Mouse (Mus musculus) kidney, postnatal 0 days (tissue): ENCODE results near the gene March8. TPM values are rescaled to one million over a fixed set of nuclear protein-coding genes. Genes with fewer than 3 reads are reported as not detected.

Experiments used
- ATAC-seq: fragments of 200-750 bp; cut with Nextera tagmentation; replicated peaks from 2 replicates; pipeline ENCODE4 v1.8.0; 2017; ENCODE audit warnings: low read depth, moderate number of reproducible peaks, moderate TSS enrichment, moderate library complexity; ENCODE audit not compliant: low FRiP score
- DNase-seq: peaks from one replicate; pipeline ENCODE4 v3.0.0-alpha.2; 2016; ENCODE audit warnings: low spot score
- H3K27ac ChIP-seq: fragments of 300-500 bp; sonication (generic); 2 replicates; pipeline ENCODE4 v1.5.1; 2014; ENCODE audit warnings: mild to moderate bottlenecking
- H3K27me3 ChIP-seq: fragments of 300-500 bp; sonication (generic); 2 replicates; pipeline ENCODE4 v1.6.1; 2014; ENCODE audit warnings: low read length, mixed read lengths; ENCODE audit not compliant: insufficient read depth
- H3K36me3 ChIP-seq: fragments of 300-500 bp; sonication (generic); 2 replicates; pipeline ENCODE4 v1.6.1; 2014; ENCODE audit warnings: low read length, mixed read lengths; ENCODE audit not compliant: insufficient read depth
- H3K4me1 ChIP-seq: fragments of 300-500 bp; sonication (generic); replicated peaks from 2 replicates; pipeline ENCODE4 v1.6.1; 2014; ENCODE audit warnings: antibody characterized with exemption, low read length, mixed read lengths; ENCODE audit not compliant: insufficient read depth
- H3K4me2 ChIP-seq: fragments of 300-500 bp; sonication (generic); 2 replicates; pipeline ENCODE4 v1.6.1; 2014; ENCODE audit warnings: mild to moderate bottlenecking, low read length, moderate library complexity, mixed read lengths
- H3K4me3 ChIP-seq: fragments of 300-500 bp; sonication (generic); replicated peaks from 2 replicates; pipeline ENCODE4 v1.5.1; 2014; ENCODE audit warnings: low read depth, low read length
- H3K9ac ChIP-seq: fragments of 300-500 bp; sonication (generic); 2 replicates; pipeline ENCODE4 v1.6.1; 2014; ENCODE audit warnings: low read depth, low read length
- H3K9me3 ChIP-seq: fragments of 300-500 bp; sonication (generic); replicated peaks from 2 replicates; pipeline ENCODE4 v1.6.1; 2016; ENCODE audit warnings: low read length, inconsistent platforms, mixed read lengths
- CTCF ChIP-seq: IDR thresholded peaks from 2 replicates; pipeline ENCODE4 v1.5.1; 2016; ENCODE audit warnings: antibody characterized with exemption, low read depth, mild to moderate bottlenecking, moderate library complexity
- WGBS: fragments of 180-500 bp; shearing (Covaris S2); extraction: QIAGEN DNeasy Blood & Tissue Kit; methylation state at CpG from one replicate; pipeline ENCODE4 v1.1.7; 2014; 5-methylcytosine and 5-hydroxymethylcytosine counted together
- polyA plus RNA-seq: library from polyadenylated mRNA; unstranded; fragments of >200 nt; fragmentation: Nextera tagmentation; extraction: Ambion mirVana; gene quantifications from 2 replicates; pipeline ENCODE4 v1.2.1, GENCODE M21; 2015

Gene March8
- polyA plus RNA-seq, 1 experiment from 2014 or later, result 36.3 TPM

- Histone ChIP-seq H3K9me3 (no peaks in the 10 kb centered on the region), H3K9ac (no peak overlapping the region), H3K27ac (no peak overlapping the region), H3K27me3 (no peaks in the 10 kb centered on the region), H3K4me2 (no peak overlapping the region), H3K4me3 (no peak overlapping the region), H3K4me1 (no peaks in the 10 kb centered on the region), H3K36me3 (no peaks in the 10 kb centered on the region)
- no peak for TF ChIP-seq CTCF
- no peak for ATAC-seq
- 82% methylated on average over 6 of the region's 6 CpGs for WGBS
- no peak for DNase-seq
These were observed 78.3 kb downstream of the March8 start for GRCm38 (mm10) chr6:116416000-116416552.

DNA sequence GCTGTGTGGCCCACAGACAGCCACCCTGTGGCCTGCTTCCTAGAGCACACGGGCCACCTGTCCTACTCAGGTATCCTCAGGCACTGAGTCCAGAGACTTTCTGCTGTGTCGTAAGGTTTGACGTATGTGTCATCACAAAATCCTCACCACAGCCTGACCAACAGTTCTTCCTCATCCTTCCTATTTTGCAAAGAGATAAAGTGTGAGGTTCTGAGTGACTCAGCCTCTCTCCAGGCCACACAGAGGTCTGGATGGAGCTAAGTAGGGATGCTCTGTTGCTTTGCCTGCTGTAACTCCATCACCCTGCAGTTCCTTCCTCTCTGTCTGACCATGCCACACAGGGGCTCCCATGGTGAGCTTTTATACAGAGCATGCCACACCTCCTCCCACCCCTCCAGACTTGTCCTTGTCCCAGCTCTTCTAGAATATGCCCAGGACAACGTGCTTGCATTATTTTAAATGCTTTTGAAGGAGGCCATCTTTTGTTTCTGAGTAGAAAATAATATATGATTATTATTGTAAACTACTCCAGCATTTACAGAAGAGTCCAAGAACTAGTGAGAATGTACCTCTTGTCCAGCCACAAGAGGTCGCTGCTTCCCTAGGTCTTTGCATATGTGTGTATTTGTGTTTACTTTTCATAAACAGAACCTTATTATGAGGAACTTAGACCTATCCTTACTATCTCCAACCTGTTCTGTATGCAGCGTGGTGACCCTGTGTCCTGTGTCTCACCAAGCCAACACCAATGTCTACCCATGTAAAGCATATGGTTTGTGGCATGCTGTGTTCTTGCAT lies 79.9 kb downstream of the March8 start:
- no peaks in the 10 kb centered on the region for H3K4me1 ChIP-seq
- H3K27ac ChIP-seq, result no peak overlapping the region
- no peak overlapping the region for H3K4me2 ChIP-seq
- H3K27me3 ChIP-seq, result no peaks in the 10 kb centered on the region
- WGBS, result 63% methylated on average over 6 of the region's 6 CpGs
- H3K9me3 ChIP-seq, result no peaks in the 10 kb centered on the region
- no peak overlapping the region for H3K4me3 ChIP-seq
- H3K36me3 ChIP-seq, result no peaks in the 10 kb centered on the region
- TF ChIP-seq CTCF, result peak; percentile 64
- ATAC-seq, result no peak
- no peak overlapping the region for H3K9ac ChIP-seq
- DNase-seq, result peak; percentile 19

DNA sequence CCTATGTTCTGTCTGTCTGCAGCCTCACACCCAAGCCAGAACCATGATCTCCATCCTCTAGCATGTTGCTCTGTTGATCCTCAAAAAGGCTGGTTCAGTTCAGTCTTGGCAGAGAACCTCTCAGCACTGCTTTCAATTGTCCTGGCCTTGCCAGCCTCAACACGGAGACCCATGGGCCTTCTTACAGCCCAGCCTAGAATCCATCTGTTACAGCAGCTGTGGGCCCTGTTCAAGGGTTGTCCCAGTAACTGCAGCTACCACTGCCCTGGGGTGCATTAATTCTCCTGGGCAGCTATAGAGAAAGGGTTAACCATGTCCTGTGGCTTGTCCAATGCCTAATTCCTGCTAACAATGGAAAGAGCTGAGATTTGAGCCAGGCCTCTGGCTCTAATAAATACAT lies 80.7 kb downstream of the March8 start:
- no peak for TF ChIP-seq CTCF
- 92% methylated on average over 1 of the region's 1 CpGs for WGBS
- Histone ChIP-seq H3K27ac (no peak overlapping the region), H3K9me3 (no peaks in the 10 kb centered on the region), H3K36me3 (no peaks in the 10 kb centered on the region), H3K4me2 (no peak overlapping the region), H3K9ac (no peak overlapping the region), H3K27me3 (no peaks in the 10 kb centered on the region), H3K4me3 (no peak overlapping the region), H3K4me1 (no peaks in the 10 kb centered on the region)
- DNase-seq (no peak), ATAC-seq (no peak)

GRCm38 (mm10) chr6:116419699-116420098 lies 81.9 kb downstream of the March8 start:
- H3K9me3 ChIP-seq, result no peaks in the 10 kb centered on the region
- H3K4me1 ChIP-seq, result no peaks in the 10 kb centered on the region
- DNase-seq (no peak), ATAC-seq (no peak)
- no peak overlapping the region for H3K4me3 ChIP-seq
- TF ChIP-seq CTCF, result no peak
- no peak overlapping the region for H3K27ac ChIP-seq
- H3K9ac ChIP-seq, result no peak overlapping the region
- H3K4me2 ChIP-seq, result no peak overlapping the region
- H3K36me3 ChIP-seq, result no peaks in the 10 kb centered on the region
- H3K27me3 ChIP-seq, result no peaks in the 10 kb centered on the region
- WGBS, result 56% methylated on average over 6 of the region's 6 CpGs

DNA sequence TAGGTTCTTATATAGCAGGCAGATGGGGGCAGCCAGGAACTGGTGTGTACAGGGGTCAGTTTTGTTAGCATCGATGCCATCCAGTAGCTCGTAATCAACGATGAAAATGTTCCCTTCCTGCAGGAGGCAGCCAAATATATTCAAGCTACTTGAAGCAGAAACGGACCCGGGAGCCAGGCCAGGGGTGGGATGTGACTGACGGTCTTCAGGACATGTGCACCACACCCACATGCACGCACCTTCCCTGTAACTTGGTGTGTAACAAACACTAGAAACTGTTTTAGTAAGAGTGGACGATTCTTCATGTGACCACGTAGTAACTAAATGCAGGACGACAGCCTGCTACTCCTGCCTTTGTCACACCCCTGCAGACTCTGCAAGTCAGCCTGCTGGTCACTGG lies 82.4 kb downstream of the March8 start:
- no peak for TF ChIP-seq CTCF
- ATAC-seq (no peak), DNase-seq (no peak)
- Histone ChIP-seq H3K4me1 (no peaks in the 10 kb centered on the region), H3K27ac (no peak overlapping the region), H3K4me3 (no peak overlapping the region), H3K9me3 (no peaks in the 10 kb centered on the region), H3K27me3 (no peaks in the 10 kb centered on the region), H3K9ac (no peak overlapping the region), H3K4me2 (no peak overlapping the region), H3K36me3 (no peaks in the 10 kb centered on the region)
- WGBS, result 79% methylated on average over 10 of the region's 10 CpGs

GRCm38 (mm10) chr6:116422991-116423390 lies 85.2 kb downstream of the March8 start:
- Histone ChIP-seq H3K27ac (no peak overlapping the region), H3K27me3 (no peaks in the 10 kb centered on the region), H3K9ac (no peak overlapping the region), H3K36me3 (no peaks in the 10 kb centered on the region), H3K4me2 (no peak overlapping the region), H3K9me3 (no peaks in the 10 kb centered on the region), H3K4me1 (no peaks in the 10 kb centered on the region), H3K4me3 (no peak overlapping the region)
- no peak for ATAC-seq
- DNase-seq, result no peak
- TF ChIP-seq CTCF, result no peak
- WGBS, result 85% methylated on average over 7 of the region's 7 CpGs

DNA sequence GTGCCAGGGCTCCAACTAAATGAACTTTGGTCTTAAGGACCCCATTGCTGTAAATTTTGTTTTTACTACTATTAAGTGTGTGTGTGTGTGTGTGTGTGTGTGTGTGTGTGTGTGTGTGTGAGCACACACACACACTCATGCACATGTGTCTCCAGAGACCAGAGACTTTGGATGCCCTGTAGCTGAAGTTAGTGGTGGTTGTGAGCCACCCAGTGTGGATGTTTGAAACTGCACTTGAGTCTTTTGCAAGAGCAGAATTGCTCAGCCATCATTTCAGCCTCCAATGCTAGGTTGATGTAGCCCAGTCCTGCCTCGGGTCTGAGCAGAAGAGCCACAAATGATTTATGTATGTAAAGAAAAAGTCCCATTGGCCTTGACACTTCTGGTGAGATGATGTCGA lies 85.8 kb downstream of the March8 start:
- H3K4me3 ChIP-seq, result no peak overlapping the region
- H3K9me3 ChIP-seq, result no peaks in the 10 kb centered on the region
- no peak overlapping the region for H3K4me2 ChIP-seq
- DNase-seq (peak; percentile 21), ATAC-seq (no peak)
- H3K36me3 ChIP-seq, result no peaks in the 10 kb centered on the region
- H3K9ac ChIP-seq, result no peak overlapping the region
- H3K27me3 ChIP-seq, result no peaks in the 10 kb centered on the region
- no peak overlapping the region for H3K27ac ChIP-seq
- H3K4me1 ChIP-seq, result no peaks in the 10 kb centered on the region
- peak; percentile 67 for TF ChIP-seq CTCF
- WGBS, result 38% methylated on average over 2 of the region's 2 CpGs
